Mouse (Mus musculus): Measurements from ENCODE around the gene Spata32.

Gene Spata32

DNA sequence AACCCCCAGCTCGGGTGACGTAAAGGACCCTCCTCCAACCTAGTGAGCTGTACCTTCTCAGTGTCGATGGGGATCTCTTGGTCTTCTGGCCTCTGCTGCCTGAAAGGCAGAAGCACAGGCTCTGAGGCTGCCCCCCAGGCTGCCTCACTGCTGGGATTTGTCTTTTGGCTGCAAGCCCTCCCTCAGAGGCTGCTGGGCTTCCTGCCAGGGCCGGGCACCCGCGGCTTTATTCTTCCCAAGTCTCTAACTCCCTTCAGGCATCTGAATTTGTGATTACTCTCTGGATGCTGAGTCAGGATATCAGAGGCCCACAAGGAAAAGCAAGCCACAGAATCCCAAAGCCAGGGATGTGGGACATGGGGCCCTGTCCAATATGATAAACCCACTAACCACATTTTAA lies 16.6 kb downstream of the Spata32 start:
- peak; percentile 83 for DNase-seq

DNA sequence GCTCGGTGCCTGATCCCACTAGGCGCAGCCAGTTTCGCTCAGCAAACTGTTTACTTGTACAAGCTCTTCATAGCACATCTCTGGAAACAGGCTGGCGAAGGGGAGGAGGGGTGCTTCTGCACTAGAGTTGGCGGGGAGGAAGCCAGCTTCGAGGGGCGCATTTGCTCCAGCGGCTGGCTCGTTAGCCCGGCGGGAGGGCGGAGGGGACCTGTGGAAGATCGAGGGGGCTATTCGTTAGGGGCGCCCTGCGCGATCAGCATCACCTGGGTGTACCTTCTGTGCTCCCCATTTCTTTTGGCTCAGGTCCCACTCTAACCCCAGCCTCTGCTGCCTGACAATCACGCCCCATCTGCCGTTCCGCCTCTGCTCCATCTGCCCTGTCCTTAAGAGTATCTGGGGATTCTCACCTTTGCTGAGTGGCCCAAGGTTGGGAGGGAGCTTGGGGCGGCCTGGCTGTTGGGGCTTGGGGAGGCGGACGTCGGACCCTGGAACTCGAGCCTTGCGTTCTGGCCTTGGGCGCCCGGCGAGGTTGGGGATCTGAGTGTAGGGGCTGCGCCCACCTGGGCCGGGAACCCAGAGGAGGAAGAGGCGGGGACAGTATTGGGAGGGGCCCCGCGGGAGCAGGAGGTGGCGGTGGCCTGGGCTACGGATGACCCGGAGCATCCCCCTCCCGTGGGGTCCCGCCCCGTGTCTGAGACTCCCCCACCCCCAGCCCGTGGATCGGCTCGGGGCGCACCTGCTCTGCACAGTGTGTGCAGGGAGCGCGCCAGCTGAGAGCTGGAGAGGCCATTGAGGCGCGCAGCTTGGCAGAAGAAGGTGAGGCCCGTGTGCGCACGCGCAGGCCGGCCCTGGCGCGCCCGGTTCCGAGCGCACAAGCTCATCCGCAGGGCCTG lies 19.1 kb downstream of the Spata32 start:
- DNase-seq: peak; percentile 93

DNA sequence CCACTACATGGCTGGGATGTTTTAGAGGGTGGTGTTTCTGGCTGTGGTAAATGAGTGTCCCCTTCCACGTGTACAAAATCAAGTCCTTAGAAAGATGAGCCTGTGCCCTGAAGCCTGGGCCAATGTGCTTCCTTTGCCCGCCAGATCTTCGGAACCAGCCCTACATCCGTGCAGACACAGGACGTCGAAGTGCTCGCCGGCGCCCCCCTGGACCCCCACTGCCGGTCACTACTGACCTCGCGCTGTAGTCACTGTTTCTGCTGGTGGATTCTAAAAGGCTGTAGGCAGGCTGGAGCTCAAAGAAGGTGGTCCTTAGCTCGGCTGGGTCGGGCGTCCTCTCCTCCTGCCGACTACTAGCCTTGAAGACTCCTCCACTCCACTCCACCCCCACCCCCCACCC lies 19.9 kb downstream of the Spata32 start:
- DNase-seq: peak; percentile 69

- no peak for DNase-seq
These were observed 20.9 kb downstream of the Spata32 start for GRCm38 (mm10) chr11:103197340-103197739.

- peak; percentile 68 for DNase-seq
These were observed 22.6 kb downstream of the Spata32 start for GRCm38 (mm10) chr11:103195656-103196055.

- peak; percentile 72 for DNase-seq
These were observed 23.0 kb downstream of the Spata32 start for GRCm38 (mm10) chr11:103195236-103195635.

DNA sequence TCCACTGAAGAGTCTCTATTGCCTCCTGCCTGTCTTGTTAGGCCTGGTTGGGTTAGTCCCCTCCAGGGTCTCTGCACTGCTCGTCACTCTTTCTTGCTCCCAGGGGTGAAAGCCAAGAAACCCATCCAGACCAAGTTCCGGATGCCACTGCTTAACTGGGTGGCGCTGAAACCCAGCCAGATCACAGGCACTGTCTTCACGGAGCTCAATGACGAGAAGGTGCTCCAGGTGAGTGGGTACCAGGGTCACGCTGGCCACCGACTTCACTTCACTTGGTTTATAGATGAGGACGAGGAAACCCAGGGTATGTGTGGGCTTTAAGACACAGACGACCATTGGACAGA lies 24.4 kb downstream of the Spata32 start:
- peak; percentile 74 for DNase-seq

DNA sequence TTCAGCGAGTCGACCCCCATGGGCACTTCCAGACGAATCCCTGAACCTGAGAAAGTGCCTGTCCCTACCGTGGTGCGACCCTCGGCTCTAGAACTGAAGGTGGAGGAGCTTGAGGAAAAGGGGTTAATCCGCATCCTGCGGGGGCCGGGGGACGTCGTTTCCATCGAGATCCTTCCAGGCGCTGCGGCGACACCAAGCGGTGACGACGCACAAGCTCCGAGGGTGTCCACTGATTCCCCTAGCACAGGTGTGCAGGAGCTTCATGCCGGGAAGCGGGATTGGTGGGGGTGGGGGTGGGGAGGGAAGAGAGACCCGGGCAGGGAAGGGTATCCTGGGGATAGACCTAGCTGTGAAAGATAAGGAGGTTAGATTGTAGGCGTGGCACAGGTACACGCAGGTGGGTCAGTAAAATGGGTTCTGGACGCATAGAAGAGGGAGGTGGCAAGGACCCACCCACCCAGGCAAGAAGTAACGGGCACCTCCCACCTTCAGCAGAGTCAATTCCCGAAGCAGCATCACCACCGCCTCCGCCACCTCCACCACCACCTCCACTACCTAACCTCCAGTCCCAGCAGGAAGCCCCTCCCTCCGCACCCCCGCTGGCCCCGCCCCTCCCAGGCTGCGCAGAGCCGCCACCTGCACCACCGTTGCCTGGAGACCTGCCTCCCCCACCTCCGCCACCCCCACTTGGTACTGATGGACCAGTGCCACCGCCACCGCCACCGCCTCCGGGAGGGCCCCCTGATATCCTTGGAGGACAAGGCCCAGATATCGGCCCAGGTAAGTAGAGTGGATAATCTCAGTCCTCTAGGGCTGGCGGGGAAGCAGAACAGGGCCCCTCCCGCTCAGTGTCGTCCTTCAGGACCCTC lies 25.0 kb downstream of the Spata32 start:
- peak; percentile 86 for DNase-seq

- peak; percentile 79 for DNase-seq
These were observed 25.8 kb downstream of the Spata32 start for GRCm38 (mm10) chr11:103192230-103192955.

GRCm38 (mm10) chr11:103184891-103185290 lies 33.3 kb downstream of the Spata32 start:
- no peak for DNase-seq

- DNase-seq: no peak
These were observed 36.3 kb downstream of the Spata32 start for GRCm38 (mm10) chr11:103181911-103182310.

DNA sequence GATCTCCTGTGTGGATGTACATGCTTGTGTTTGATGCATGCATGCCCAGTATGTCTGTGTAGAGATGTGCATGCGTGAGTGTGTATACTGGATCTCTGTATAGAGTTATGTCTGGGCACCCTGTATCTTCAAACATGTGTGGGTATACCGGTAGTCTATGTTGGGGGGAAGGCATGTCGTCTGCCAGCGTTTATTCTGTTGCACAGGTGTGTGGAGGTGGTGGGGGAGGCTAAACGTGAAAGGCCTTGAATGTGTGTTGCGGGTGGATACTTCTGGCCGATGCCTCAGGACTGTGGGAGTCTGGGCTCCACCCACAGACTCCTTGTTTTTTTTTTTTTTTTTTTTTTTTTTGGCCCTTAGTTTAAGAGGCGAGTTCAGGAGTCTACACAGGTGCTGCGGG lies 36.9 kb downstream of the Spata32 start:
- DNase-seq: no peak

GRCm38 (mm10) chr11:103180426-103180825 lies 37.8 kb downstream of the Spata32 start:
- DNase-seq: no peak

DNA sequence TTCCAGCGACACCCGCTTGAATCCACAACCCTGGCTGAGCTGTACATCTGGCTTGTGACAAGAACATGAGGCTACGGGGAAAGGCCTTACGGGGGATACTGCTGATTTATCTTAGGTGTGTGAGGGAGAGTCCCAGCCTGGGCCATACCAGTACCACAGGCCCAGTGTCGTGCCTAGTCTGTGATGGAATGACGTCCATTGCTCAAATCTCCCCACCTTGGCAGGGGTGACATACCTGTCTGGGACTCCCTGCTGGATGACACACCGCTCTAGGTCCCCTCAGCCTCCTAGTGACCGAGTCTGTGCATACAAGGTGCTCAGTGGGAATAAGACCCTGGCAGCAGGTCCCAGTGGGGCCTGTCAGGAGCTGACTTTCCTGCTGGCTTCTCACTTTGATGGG lies 39.5 kb downstream of the Spata32 start:
- no peak for DNase-seq

DNA sequence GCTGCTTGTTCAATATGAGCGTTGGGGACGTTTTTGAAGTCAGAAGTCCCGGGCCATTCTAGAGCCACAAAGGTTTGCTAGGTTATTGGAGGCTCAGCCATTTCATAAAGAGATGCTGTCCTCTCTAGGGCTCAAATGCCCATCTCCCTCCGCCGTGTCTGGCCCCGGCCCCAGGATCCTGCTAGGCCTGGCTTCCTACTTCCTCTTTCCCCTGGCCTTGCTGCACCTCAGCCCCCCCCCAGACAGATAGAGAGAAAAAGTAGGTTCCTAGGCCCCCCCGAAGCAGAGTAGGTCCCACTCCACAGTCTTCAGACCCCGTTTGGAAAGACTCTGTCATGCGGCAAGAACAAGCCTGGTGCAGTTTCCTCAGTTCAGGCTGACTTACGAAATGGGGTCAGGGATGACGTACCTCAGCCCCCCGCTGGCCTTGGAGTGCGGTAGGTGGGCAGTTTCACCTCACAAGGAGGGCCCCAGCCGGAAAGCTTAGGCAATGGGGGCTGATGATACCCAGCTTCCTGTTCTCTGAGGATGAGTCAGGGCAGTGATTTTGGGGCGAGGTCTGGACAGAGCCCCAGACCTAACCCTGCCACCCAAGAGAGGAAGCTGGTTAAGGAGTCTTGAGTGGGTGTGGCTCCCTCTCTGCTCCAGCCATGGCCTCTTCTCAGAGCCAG lies 40.3 kb downstream of the Spata32 start:
- DNase-seq: peak; percentile 18

DNA sequence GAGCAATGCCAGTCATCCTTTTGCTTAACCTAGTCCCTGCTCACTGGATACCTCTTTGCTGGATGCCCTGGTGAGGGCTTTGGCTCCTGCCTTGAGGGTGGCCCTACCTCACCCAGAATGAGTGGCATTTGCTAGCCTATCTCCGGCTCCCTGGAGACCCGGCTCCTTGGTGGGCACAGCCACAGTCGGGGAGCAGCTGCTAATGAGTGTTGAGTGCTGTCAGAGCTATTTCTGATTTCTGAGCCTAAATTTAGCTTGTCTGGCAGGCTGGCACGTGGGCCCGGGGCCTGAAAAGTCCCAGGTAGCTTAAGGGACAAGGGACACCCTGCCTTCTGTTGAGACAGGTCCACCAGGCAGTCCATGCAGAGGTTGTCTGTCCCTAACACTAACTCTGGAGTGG lies 41.0 kb downstream of the Spata32 start:
- DNase-seq: peak; percentile 27

GRCm38 (mm10) chr11:103176510-103176909 lies 41.7 kb downstream of the Spata32 start:
- no peak for DNase-seq

DNA sequence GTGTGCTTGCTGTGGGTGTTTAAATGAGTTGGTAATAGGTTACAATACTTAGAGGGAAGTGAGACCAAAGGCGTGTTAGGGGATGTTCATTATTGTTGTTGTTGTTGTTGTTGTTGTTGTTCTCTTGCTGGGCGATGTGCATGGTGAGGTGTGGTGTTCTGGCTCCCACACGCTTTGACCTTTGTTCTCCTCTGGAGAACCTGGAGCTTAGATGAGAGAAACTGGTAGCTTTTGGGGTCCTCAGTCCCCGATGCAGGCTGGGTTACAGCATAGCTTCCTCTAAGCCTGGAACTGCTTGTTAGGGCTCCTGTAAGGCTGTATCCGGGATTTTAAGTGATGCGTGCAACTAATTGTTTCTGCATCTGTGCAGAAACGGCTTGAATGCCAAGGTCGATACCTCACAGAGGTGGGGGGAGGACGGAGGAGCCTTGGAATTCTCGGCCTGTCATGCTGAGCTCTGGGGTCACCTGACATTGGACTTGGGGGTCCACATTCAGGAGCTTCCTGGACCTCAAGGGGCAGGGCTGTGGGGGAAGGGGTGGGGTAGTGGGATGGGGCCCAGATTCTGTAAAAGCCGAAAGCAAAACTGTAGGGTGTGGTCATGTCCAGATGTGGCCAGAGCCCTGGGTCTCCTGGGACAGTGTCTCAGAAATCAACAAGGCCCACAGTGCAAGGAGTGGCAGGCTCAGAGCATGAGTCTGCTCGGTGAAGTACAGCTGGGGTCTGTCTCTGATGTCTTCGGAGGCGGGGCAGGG lies 42.4 kb downstream of the Spata32 start:
- no peak for DNase-seq

DNA sequence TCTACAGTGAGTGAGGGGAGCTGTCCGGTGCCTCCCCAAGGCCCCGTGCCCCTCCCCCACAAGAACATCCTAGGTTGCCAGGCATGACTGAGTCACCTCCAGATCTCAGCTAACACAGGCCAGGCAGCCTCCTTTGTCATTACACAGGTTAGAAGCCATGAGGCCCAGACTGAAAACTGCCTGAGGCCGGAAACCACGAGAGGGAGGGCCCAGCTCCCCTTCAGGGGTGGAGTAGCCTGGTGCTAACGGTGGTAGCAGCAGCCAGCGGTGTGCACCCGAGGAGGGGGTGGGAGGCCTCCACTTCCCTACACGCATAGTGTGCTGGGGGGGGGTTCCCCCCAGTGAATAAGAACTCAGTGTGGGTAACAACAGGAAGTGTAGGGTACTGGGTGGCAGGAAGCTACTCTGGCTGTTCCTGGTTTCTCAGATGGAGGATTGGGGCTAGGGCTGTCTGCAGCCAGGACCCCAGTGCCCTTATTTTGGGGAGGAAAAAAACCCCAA lies 43.3 kb downstream of the Spata32 start:
- DNase-seq: no peak

DNA sequence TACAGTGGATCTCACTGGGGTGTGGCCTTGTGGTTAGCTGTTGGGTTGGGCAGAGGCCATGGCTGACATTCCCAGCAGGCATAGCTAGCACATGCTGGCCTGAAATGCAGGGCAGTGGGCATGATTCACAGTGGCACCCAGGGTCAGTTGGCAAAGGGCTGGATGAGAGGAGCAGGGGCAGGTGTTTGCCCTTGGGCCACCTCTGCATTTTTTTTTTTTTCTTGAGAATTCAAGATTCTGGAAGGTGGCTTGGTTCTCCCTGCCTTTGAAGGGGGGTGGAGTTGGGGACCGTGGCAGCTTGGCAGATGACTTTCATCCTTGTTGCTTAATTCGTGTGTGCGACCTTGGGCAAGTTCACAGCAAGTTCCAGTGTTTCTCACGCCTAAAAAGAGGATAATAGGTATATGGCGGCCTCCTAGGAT lies 43.8 kb downstream of the Spata32 start:
- DNase-seq: peak; percentile 42

DNA sequence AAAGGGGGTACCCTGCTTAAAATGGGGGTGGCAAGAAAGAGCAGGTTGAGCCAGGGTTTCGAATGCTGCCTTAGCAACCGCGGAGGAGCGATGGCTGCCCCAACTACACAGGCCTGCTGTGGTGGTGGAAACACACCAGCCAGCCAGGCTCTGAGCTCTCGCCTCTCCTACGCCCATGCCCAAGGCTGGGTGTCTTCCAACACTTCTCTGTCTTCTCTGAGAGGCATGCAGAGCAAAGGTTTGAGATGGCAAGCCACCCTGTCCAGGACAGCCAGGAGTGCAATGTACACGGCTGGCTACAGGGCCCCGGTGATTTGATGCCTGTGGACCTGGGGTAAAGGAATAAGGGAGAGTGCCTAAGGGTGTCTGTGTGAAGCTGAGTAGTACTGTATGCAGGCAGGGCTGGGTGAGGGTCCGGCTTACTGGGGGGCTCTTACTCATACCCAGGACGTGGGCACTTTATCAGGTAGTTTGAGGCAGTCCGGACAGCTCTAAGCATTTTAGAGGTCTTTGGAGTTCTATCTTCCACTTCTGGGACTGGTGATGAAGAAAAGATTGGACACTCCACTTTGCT lies 44.4 kb downstream of the Spata32 start:
- DNase-seq: peak; percentile 28

Measured in cerebellum, adult 9-11 months (tissue).